Mouse (Mus musculus): ENCODE results near the gene Cuedc1.

- no peak for TF ChIP-seq CTCF (IDR thresholded peaks at IDR 0.05; ENCODE audit: borderline replicate concordance, control insufficient read depth, extremely low read depth, insufficient read depth, low read length, poor library complexity)
- no peak for TF ChIP-seq POLR2A (IDR thresholded peaks at IDR 0.05; ENCODE audit: control insufficient read depth, extremely low read depth, insufficient read depth, low read length, poor library complexity)
Observed at GRCm38 (mm10) chr11:88241468-88242301, 143.8 kb downstream of the Cuedc1 start.

All from thymus, adult 2 months (tissue).